Mouse (Mus musculus) limb, embryonic 12.5 days (tissue): ENCODE measurements around the gene Myh4. TPM values are rescaled to one million over a fixed set of nuclear protein-coding genes. Genes with fewer than 3 reads are reported as not detected.

ENCODE experiments used
- ATAC-seq: fragments of 200-750 bp; cut with Nextera tagmentation; 2 replicates; pipeline ENCODE4 v1.8.0; 2017; ENCODE audit warnings: low read depth, moderate TSS enrichment; ENCODE audit not compliant: insufficient number of reproducible peaks, insufficient read depth, low FRiP score, low TSS enrichment
- H3K27ac ChIP-seq: fragments of 300-500 bp; sonication (generic); 2 replicates; pipeline ENCODE4 v1.5.1; 2016; ENCODE audit warnings: mild to moderate bottlenecking, moderate library complexity
- H3K27me3 ChIP-seq: fragments of 300-500 bp; sonication (generic); 2 replicates; pipeline ENCODE4 v1.6.1; 2016; ENCODE audit warnings: mild to moderate bottlenecking, moderate library complexity
- H3K36me3 ChIP-seq: fragments of 300-500 bp; sonication (generic); 2 replicates; pipeline ENCODE4 v1.6.1; 2016; ENCODE audit warnings: mild to moderate bottlenecking, moderate library complexity
- H3K4me1 ChIP-seq: fragments of 300-500 bp; sonication (generic); replicated peaks from 2 replicates; pipeline ENCODE4 v1.6.1; 2016
- H3K4me2 ChIP-seq: fragments of 300-500 bp; sonication (generic); 2 replicates; pipeline ENCODE4 v1.6.1; 2016; ENCODE audit warnings: mild to moderate bottlenecking, moderate library complexity
- H3K4me3 ChIP-seq: fragments of 300-500 bp; sonication (generic); replicated peaks from 2 replicates; pipeline ENCODE4 v1.5.1; 2016; ENCODE audit warnings: mild to moderate bottlenecking
- H3K9ac ChIP-seq: fragments of 300-500 bp; sonication (generic); replicated peaks from 2 replicates; pipeline ENCODE4 v1.6.1; 2016; ENCODE audit warnings: mild to moderate bottlenecking, moderate library complexity
- H3K9me3 ChIP-seq: fragments of 300-500 bp; sonication (generic); 2 replicates; pipeline ENCODE4 v1.6.1; 2016; ENCODE audit warnings: mild to moderate bottlenecking, moderate library complexity
- WGBS: fragments of 180-500 bp; shearing (Covaris S2); methylation state at CpG from one replicate; pipeline ENCODE4 v1.1.7; 2016; 5-methylcytosine and 5-hydroxymethylcytosine counted together
- polyA plus RNA-seq: library from polyadenylated mRNA; unstranded; fragments of >200 nt; fragmentation: Nextera tagmentation; extraction: Ambion mirVana; gene quantifications from 2 replicates; pipeline ENCODE4 v1.2.1, GENCODE M21; 2016

Myh4 gene
- 0.21 and 0.33 TPM in 2 replicates for polyA plus RNA-seq

- Histone ChIP-seq H3K36me3 (no peaks in the 10 kb centered on the region), H3K4me1 (no peaks in the 10 kb centered on the region), H3K27me3 (no peaks in the 10 kb centered on the region), H3K27ac (no peak within 1 kb of the TSS), H3K4me3 (no peak within 1 kb of the TSS), H3K4me2 (no peak within 1 kb of the TSS), H3K9ac (no peak within 1 kb of the TSS), H3K9me3 (no peaks in the 10 kb centered on the region)
- ATAC-seq, result no peak
- 65% methylated on average over 5 of the region's 5 CpGs for WGBS
Measured at GRCm38 (mm10) chr11:67237481-67238079, at the start of gene Myh4. Gene Myh4, plus strand, starts transcription at chr11:67238029.

- 81% methylated on average over 10 of the region's 10 CpGs for WGBS
Measured at GRCm38 (mm10) chr11:67190316-67190715, 47.5 kb upstream of the Myh4 start.

GRCm38 (mm10) chr11:67190814-67191213 lies 47.0 kb upstream of the Myh4 start:
- no peaks in the 10 kb centered on the region for H3K4me1 ChIP-seq
- H3K36me3 ChIP-seq, result no peaks in the 10 kb centered on the region
- 87% methylated on average over 2 of the region's 2 CpGs for WGBS
- H3K27me3 ChIP-seq, result no peaks in the 10 kb centered on the region
- no peak overlapping the region for H3K9ac ChIP-seq
- H3K4me2 ChIP-seq, result no peak overlapping the region
- no peaks in the 10 kb centered on the region for H3K9me3 ChIP-seq
- H3K4me3 ChIP-seq, result no peak overlapping the region
- H3K27ac ChIP-seq, result no peak overlapping the region
- no peak for ATAC-seq

More at GRCm38 (mm10) chr11:67190316-67190715, 47.5 kb upstream of the Myh4 start:
- no peaks in the 10 kb centered on the region for H3K9me3 ChIP-seq
- H3K27ac ChIP-seq, result no peak overlapping the region
- H3K4me1 ChIP-seq, result no peaks in the 10 kb centered on the region
- no peak overlapping the region for H3K4me3 ChIP-seq
- H3K27me3 ChIP-seq, result no peaks in the 10 kb centered on the region
- H3K36me3 ChIP-seq, result no peaks in the 10 kb centered on the region
- no peak overlapping the region for H3K4me2 ChIP-seq
- no peak overlapping the region for H3K9ac ChIP-seq
- ATAC-seq, result no peak

- no peak overlapping the region for H3K4me2 ChIP-seq
- no peak overlapping the region for H3K4me3 ChIP-seq
- H3K9me3 ChIP-seq, result no peaks in the 10 kb centered on the region
- H3K4me1 ChIP-seq, result no peaks in the 10 kb centered on the region
- ATAC-seq, result no peak
- 89% methylated on average over 14 of the region's 14 CpGs for WGBS
- no peak overlapping the region for H3K27ac ChIP-seq
- H3K36me3 ChIP-seq, result no peaks in the 10 kb centered on the region
- no peaks in the 10 kb centered on the region for H3K27me3 ChIP-seq
- H3K9ac ChIP-seq, result no peak overlapping the region
Measured at GRCm38 (mm10) chr11:67191496-67191895, 46.3 kb upstream of the Myh4 start.

GRCm38 (mm10) chr11:67199321-67199720 lies 38.5 kb upstream of the Myh4 start:
- no peaks in the 10 kb centered on the region for H3K36me3 ChIP-seq
- H3K27ac ChIP-seq, result no peak overlapping the region
- WGBS, result 79% methylated on average over 1 of the region's 1 CpGs
- H3K9me3 ChIP-seq, result no peaks in the 10 kb centered on the region
- no peak for ATAC-seq
- no peak overlapping the region for H3K4me2 ChIP-seq
- no peak overlapping the region for H3K4me3 ChIP-seq
- no peaks in the 10 kb centered on the region for H3K27me3 ChIP-seq
- H3K9ac ChIP-seq, result no peak overlapping the region
- no peaks in the 10 kb centered on the region for H3K4me1 ChIP-seq

GRCm38 (mm10) chr11:67199752-67200151 lies 38.1 kb upstream of the Myh4 start, which contains the start of gene Myh1:
Gene Myh1, plus strand, starts transcription at chr11:67200052.
- ATAC-seq, result no peak
- H3K4me1 ChIP-seq, result no peaks in the 10 kb centered on the region
- no peak within 1 kb of the TSS for H3K4me2 ChIP-seq
- no peaks in the 10 kb centered on the region for H3K27me3 ChIP-seq
- WGBS, result 77% methylated on average over 4 of the region's 4 CpGs
- H3K9me3 ChIP-seq, result no peaks in the 10 kb centered on the region
- no peak within 1 kb of the TSS for H3K27ac ChIP-seq
- H3K4me3 ChIP-seq, result no peak within 1 kb of the TSS
- H3K9ac ChIP-seq, result no peak within 1 kb of the TSS
- no peaks in the 10 kb centered on the region for H3K36me3 ChIP-seq

GRCm38 (mm10) chr11:67204766-67205165 lies 33.1 kb upstream of the Myh4 start:
- 77% methylated on average over 3 of the region's 3 CpGs for WGBS
- Histone ChIP-seq H3K4me3 (no peak overlapping the region), H3K9me3 (no peaks in the 10 kb centered on the region), H3K27me3 (no peaks in the 10 kb centered on the region), H3K27ac (no peak overlapping the region), H3K36me3 (no peaks in the 10 kb centered on the region), H3K4me2 (no peak overlapping the region), H3K4me1 (no peaks in the 10 kb centered on the region), H3K9ac (no peak overlapping the region)
- ATAC-seq, result no peak

- Histone ChIP-seq H3K9me3 (no peaks in the 10 kb centered on the region), H3K4me3 (no peak overlapping the region), H3K4me1 (no peaks in the 10 kb centered on the region), H3K9ac (no peak overlapping the region), H3K27ac (no peak overlapping the region), H3K36me3 (no peaks in the 10 kb centered on the region), H3K4me2 (no peak overlapping the region), H3K27me3 (no peaks in the 10 kb centered on the region)
- no peak for ATAC-seq
- WGBS, result 91% methylated on average over 8 of the region's 8 CpGs
Measured at GRCm38 (mm10) chr11:67221803-67222202, 16.0 kb upstream of the Myh4 start.

- Histone ChIP-seq H3K4me3 (no peak overlapping the region), H3K4me1 (no peaks in the 10 kb centered on the region), H3K4me2 (no peak overlapping the region), H3K27me3 (no peaks in the 10 kb centered on the region), H3K9ac (no peak overlapping the region), H3K36me3 (no peaks in the 10 kb centered on the region), H3K9me3 (no peaks in the 10 kb centered on the region), H3K27ac (no peak overlapping the region)
- 88% methylated on average over 3 of the region's 3 CpGs for WGBS
- ATAC-seq, result no peak
Measured at GRCm38 (mm10) chr11:67224466-67224865, 13.4 kb upstream of the Myh4 start.

GRCm38 (mm10) chr11:67228731-67229130 lies 9.1 kb upstream of the Myh4 start:
- Histone ChIP-seq H3K9ac (no peak overlapping the region), H3K4me1 (no peaks in the 10 kb centered on the region), H3K4me3 (no peak overlapping the region), H3K36me3 (no peaks in the 10 kb centered on the region), H3K4me2 (no peak overlapping the region), H3K27me3 (no peaks in the 10 kb centered on the region), H3K9me3 (no peaks in the 10 kb centered on the region), H3K27ac (no peak overlapping the region)
- 88% methylated on average over 3 of the region's 3 CpGs for WGBS
- ATAC-seq, result no peak

GRCm38 (mm10) chr11:67229166-67229565 lies 8.7 kb upstream of the Myh4 start:
- Histone ChIP-seq H3K36me3 (no peaks in the 10 kb centered on the region), H3K27ac (no peak overlapping the region), H3K9me3 (no peaks in the 10 kb centered on the region), H3K4me3 (no peak overlapping the region), H3K9ac (no peak overlapping the region), H3K4me1 (no peaks in the 10 kb centered on the region), H3K27me3 (no peaks in the 10 kb centered on the region), H3K4me2 (no peak overlapping the region)
- WGBS, result 79% methylated on average over 5 of the region's 5 CpGs
- no peak for ATAC-seq

- Histone ChIP-seq H3K4me1 (no peaks in the 10 kb centered on the region), H3K27me3 (no peaks in the 10 kb centered on the region), H3K9me3 (no peaks in the 10 kb centered on the region), H3K4me2 (no peak overlapping the region), H3K4me3 (no peak overlapping the region), H3K9ac (no peak overlapping the region), H3K27ac (no peak overlapping the region), H3K36me3 (no peaks in the 10 kb centered on the region)
- ATAC-seq, result no peak
- WGBS, result 85% methylated on average over 2 of the region's 2 CpGs
Measured at GRCm38 (mm10) chr11:67229946-67230345, 7.9 kb upstream of the Myh4 start.
